In the genomic region with DNA sequence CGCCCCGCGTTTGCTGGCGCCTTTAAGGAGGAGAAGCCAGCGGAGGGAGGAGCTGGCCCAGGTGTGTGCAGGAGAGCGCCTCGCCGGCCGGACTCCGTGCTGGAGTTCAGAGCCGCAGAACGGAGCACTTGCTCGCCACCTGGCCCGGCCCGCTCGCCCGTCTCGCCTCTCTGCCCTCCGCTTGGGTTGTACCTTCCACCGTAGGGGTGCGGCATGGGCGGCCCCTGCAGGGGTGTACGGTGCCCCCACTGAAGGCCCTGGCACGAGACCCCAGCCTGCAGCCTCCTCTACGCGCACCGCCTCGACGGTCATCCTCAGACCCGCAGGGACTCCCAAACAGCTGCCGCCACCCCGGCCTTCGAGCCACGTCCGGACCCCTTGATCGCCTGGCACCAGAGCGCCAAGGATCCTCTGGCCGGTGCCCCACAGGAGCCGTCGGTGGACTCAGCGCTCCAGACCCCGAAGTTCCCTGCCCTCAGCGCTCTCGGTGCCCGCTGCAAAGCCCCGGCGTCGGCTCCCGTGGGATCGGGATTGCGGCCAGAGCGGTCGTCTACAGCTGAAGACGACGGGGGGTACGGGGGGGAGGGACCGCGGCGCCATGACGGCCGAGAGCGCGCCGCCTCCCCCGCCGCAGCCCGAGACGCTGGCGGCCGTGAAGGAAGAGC, we compare ENCODE assay signal across 8 mouse cellular contexts. TPM values are rescaled to one million over a fixed set of nuclear protein-coding genes. Genes with fewer than 3 reads are reported as not detected.
DNase-seq lines count a peak whose midpoint lies in the region; ATAC-seq and TF ChIP-seq lines count a peak whose summit lies in the region.
"Had no signal": no experiment of that assay in that cellular context is flagged by ENCODE, and none has a peak within 500 bp of the region (broad histone marks: within the 10 kb centered on the region; RNA-seq: fewer than 3 reads in every experiment).

A gene (plus strand): TSS at position 14 of the 665 bp plus-strand sequence.

- no peak for TF ChIP-seq EP300 in lung, postnatal 0 days (IDR thresholded peaks at IDR 0.05)

- peak; percentile 34 for DNase-seq in lung, postnatal 0 days (ENCODE audit: low spot score)
- DNase-seq in lung, postnatal 14 days, result no peak
- no peak for DNase-seq in limb, embryonic 14.5 days (ENCODE audit: low spot score)
- DNase-seq in urinary bladder, postnatal 14 days (ENCODE audit: low spot score), result no peak
- no peak for DNase-seq in cerebellum, adult 9-10 months
- DNase-seq: lung, postnatal 36 days had no signal

- peaks cover 89% of the 10 kb centered on the region for H3K27me3 ChIP-seq in lung, postnatal 0 days (replicated peaks; ENCODE audit: insufficient read depth, low read length)
- peaks cover 99% of the 10 kb centered on the region for H3K27me3 ChIP-seq in forebrain, embryonic 13.5 days
- peaks cover 99% of the 10 kb centered on the region for H3K27me3 ChIP-seq in limb, embryonic 14.5 days (ENCODE audit: control insufficient read depth, insufficient read depth, low read length)
- peaks cover 88% of the 10 kb centered on the region for H3K27me3 ChIP-seq in stomach, embryonic 15.5 days (replicated peaks)

- ATAC-seq in lung, postnatal 0 days, result no peak
- ATAC-seq in forebrain, embryonic 13.5 days, result peak; percentile 21; the same call in 1 of the 2 replicates
- ATAC-seq in limb, embryonic 14.5 days (ENCODE audit: low FRiP score, low read depth), result no peak
- 0 out of 2 replicates have a peak, but pooled peaks have one; percentile 43 for ATAC-seq in stomach, embryonic 15.5 days (ENCODE audit: insufficient read depth, low FRiP score, low read depth)

- H3K4me1 ChIP-seq in lung, postnatal 0 days (ENCODE audit: insufficient read depth, low read depth, low read length), result no peaks in the 10 kb centered on the region; the same call in 1 of the 2 replicates
- peaks cover 20% of the 10 kb centered on the region; the same call in 1 of the 2 replicates for H3K4me1 ChIP-seq in forebrain, embryonic 13.5 days
- no peaks in the 10 kb centered on the region for H3K4me1 ChIP-seq in limb, embryonic 14.5 days (ENCODE audit: control insufficient read depth, insufficient read depth, low read length)
- peaks cover 22% of the 10 kb centered on the region; the same call in 1 of the 2 replicates for H3K4me1 ChIP-seq in stomach, embryonic 15.5 days

- peak within 1 kb of the TSS; percentile 34 for H3K4me3 ChIP-seq in lung, postnatal 0 days (ENCODE audit: low read depth, low read length)
- peak within 1 kb of the TSS; percentile 38 for H3K4me3 ChIP-seq in forebrain, embryonic 13.5 days
- peak within 1 kb of the TSS; percentile 39 for H3K4me3 ChIP-seq in limb, embryonic 14.5 days (replicated peaks; ENCODE audit: low read length)
- H3K4me3 ChIP-seq in stomach, embryonic 15.5 days (replicated peaks), result peak within 1 kb of the TSS; percentile 37

- no peak within 1 kb of the TSS for H3K27ac ChIP-seq in lung, postnatal 0 days (ENCODE audit: low read length)
- H3K27ac ChIP-seq in forebrain, embryonic 13.5 days, result no peak within 1 kb of the TSS
- no peak within 1 kb of the TSS for H3K27ac ChIP-seq in limb, embryonic 14.5 days (replicated peaks; ENCODE audit: low read depth, low read length)
- no peak within 1 kb of the TSS for H3K27ac ChIP-seq in stomach, embryonic 15.5 days

- no peaks in the 10 kb centered on the region for H3K36me3 ChIP-seq in lung, postnatal 0 days (ENCODE audit: insufficient read depth, low read length)
- H3K36me3 ChIP-seq in forebrain, embryonic 13.5 days (ENCODE audit: poor library complexity, severe bottlenecking), result no peaks in the 10 kb centered on the region
- no peaks in the 10 kb centered on the region for H3K36me3 ChIP-seq in limb, embryonic 14.5 days (ENCODE audit: control insufficient read depth, insufficient read depth, low read length)
- H3K36me3 ChIP-seq in stomach, embryonic 15.5 days, result no peaks in the 10 kb centered on the region

- no peak for TF ChIP-seq POLR2A in limb, embryonic 14.5 days (IDR thresholded peaks at IDR 0.05; ENCODE audit: borderline replicate concordance, extremely low read depth, insufficient read depth, insufficient read length)

- no peak for TF ChIP-seq CTCF in lung, postnatal 0 days (IDR thresholded peaks at IDR 0.05)

- H3K9me3 ChIP-seq in lung, postnatal 0 days (ENCODE audit: low read length), result no peaks in the 10 kb centered on the region
- no peaks in the 10 kb centered on the region for H3K9me3 ChIP-seq in forebrain, embryonic 13.5 days (replicated peaks)
- no peaks in the 10 kb centered on the region for H3K9me3 ChIP-seq in limb, embryonic 14.5 days (ENCODE audit: control insufficient read depth, low read length)
- H3K9me3 ChIP-seq in stomach, embryonic 15.5 days, result no peaks in the 10 kb centered on the region

- peak within 1 kb of the TSS; percentile 54 for H3K4me2 ChIP-seq in lung, postnatal 0 days (replicated peaks; ENCODE audit: low read depth, low read length)
- H3K4me2 ChIP-seq in forebrain, embryonic 13.5 days, result peak within 1 kb of the TSS; percentile 53
- H3K4me2 ChIP-seq in limb, embryonic 14.5 days (replicated peaks; ENCODE audit: low read depth, low read length, severe bottlenecking), result peak within 1 kb of the TSS; percentile 53
- peak within 1 kb of the TSS; percentile 63 for H3K4me2 ChIP-seq in stomach, embryonic 15.5 days

- H3K9ac ChIP-seq in lung, postnatal 0 days (replicated peaks; ENCODE audit: low read depth), result no peak within 1 kb of the TSS
- H3K9ac ChIP-seq in forebrain, embryonic 13.5 days, result no peak within 1 kb of the TSS
- H3K9ac ChIP-seq in limb, embryonic 14.5 days (ENCODE audit: low read depth, low read length, severe bottlenecking), result no peak within 1 kb of the TSS
- H3K9ac ChIP-seq in stomach, embryonic 15.5 days, result no peak within 1 kb of the TSS

- 2% methylated on average over 47 of the region's 70 CpGs for WGBS in lung, postnatal 0 days
- WGBS in forebrain, embryonic 13.5 days, result under 1% methylated on average over 60 of the region's 70 CpGs
- WGBS in limb, embryonic 14.5 days, result under 1% methylated on average over 43 of the region's 70 CpGs
- 2% methylated on average over 59 of the region's 70 CpGs for WGBS in stomach, embryonic 15.5 days

RNA-seq across cellular contexts. Expression of the gene that starts here (rescaled TPM):
- not detected in 2 replicates for polyA plus RNA-seq in lung, postnatal 0 days (2015; fragmentation: Nextera tagmentation; extraction: Ambion mirVana)
- not detected in 2 replicates for polyA plus RNA-seq in forebrain, embryonic 13.5 days (2015; fragmentation: Nextera tagmentation; extraction: Ambion mirVana)
- polyA plus RNA-seq in limb, embryonic 14.5 days (2012; rRNA removed), result not detected in 2 replicates
- not detected in 2 replicates for polyA plus RNA-seq in limb, embryonic 14.5 days (2014; fragmentation: Nextera tagmentation; extraction: Ambion mirVana)
- polyA plus RNA-seq in stomach, embryonic 15.5 days (2015; fragmentation: Nextera tagmentation; extraction: Ambion mirVana), result 0.54 and 0.71 TPM in 2 replicates

Comparison
In these comparisons a context has a peak if more than half of its experiments do, and no peak if none do; other contexts are left out.
1. Peak in DNase-seq, H3K4me3 ChIP-seq and H3K4me2 ChIP-seq in lung, postnatal 0 days; RNA of the gene not detected or under 1 TPM.
2. Peak in ATAC-seq, H3K4me3 ChIP-seq and H3K4me2 ChIP-seq in forebrain, embryonic 13.5 days; RNA of the gene not detected or under 1 TPM.
3. Peak in ATAC-seq, H3K4me3 ChIP-seq and H3K4me2 ChIP-seq in stomach, embryonic 15.5 days; RNA of the gene not detected or under 1 TPM.